Mouse (Mus musculus): Measurements from ENCODE around the gene Bola3.

GRCm38 (mm10) chr6:83349274-83349958 lies 469 bp downstream of the Bola3 start:
- TF ChIP-seq CTCF (IDR thresholded peaks at IDR 0.05; ENCODE audit: low read depth) (peak; percentile 97), EP300 (IDR thresholded peaks at IDR 0.05; ENCODE audit: low read depth) (no peak)

Data from liver, postnatal 0 days (tissue).